Mouse (Mus musculus) cerebellum, adult 2 months (tissue): ENCODE data around the gene Crct1.

Experiments used
- CTCF ChIP-seq: fragments of 200-500 bp; IDR thresholded peaks from 2 replicates; pipeline ENCODE4 v1.5.1; 2011; ENCODE audit warnings: low read depth, mild to moderate bottlenecking, control low read depth, low read length, moderate library complexity, borderline replicate concordance; ENCODE audit not compliant: insufficient read depth
- POLR2A ChIP-seq: fragments of 200-500 bp; IDR thresholded peaks from 2 replicates; pipeline ENCODE4 v1.6.1; 2011; ENCODE audit warnings: low read length, control low read depth, borderline replicate concordance; ENCODE audit not compliant: insufficient read depth

DNA sequence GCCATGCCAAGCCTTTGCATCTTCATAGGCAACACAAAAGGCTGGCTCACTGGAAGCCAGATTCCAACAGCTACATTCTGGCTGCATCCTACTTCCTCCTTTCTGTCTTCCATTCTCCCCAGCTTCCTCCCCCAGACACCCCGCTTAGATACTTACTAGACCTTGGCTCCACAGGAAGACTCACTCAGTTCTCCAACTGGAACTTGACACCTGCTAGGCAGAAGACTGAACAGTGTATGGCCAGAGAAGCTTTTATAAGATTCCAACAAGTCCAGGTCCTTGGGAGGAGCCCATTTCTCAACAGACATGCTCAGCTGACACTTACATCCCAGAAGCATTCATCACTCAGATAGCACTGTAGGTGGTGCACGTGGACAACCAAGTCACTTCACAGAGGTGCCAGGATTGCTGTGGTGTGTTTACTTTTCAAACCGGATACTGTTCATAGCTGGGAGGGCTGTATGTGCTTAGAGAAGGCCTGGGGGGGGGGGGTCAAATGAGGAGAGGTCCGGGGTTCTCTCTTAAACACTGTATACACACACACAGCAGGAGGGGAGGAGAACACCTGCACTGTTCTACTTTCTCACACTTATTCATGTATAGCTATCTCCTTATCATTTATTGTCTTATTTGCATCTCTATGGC lies at the start of gene Crct1:
- no peak for TF ChIP-seq CTCF
- TF ChIP-seq POLR2A, result no peak
